ENCODE assay signal across 8 mouse cellular contexts in the genomic region with DNA sequence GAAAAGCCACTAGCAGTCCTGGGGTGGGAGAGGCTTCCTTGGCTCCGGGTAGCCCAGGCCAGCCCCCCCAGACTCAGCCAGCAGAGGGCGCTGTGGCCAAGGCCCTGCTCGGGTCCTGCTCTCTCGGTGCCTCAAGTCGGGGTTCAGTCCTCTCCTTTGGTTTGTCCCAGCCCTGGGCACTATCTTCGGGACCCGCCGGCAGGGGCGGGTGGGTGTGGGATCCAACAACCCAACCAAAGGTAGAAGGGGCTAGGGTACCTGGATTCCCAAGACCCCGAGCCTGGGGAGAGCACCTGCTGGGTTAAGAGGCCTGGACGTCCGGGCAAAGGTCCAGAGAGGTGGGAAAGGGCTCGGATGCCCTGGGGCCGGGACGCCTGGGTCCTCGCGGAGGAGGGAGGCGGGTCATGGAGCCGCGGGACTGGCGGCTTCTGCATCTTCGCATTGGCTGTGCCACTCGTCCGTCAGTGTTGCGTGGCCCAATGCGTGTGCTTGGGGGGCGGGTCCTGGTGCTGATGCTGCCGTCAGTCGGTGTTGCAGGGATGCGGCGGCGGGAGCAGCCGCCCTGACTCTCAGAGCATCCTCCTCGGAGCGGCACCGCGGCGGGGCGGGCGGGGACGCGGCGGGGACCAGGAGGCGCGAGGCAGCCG. TPM values are rescaled to one million over a fixed set of nuclear protein-coding genes. Genes with fewer than 3 reads are reported as not detected.
DNase-seq lines count a peak whose midpoint lies in the region; ATAC-seq lines count a peak whose summit lies in the region.

A gene (plus strand): TSS at position 499 of the 647 bp plus-strand sequence.

- H3K4me3 ChIP-seq in hindbrain, embryonic 15.5 days = peak within 1 kb of the TSS; percentile 74

- peaks cover 73% of the 10 kb centered on the region for H3K4me1 ChIP-seq in hindbrain, embryonic 15.5 days (replicated peaks)

- H3K27ac ChIP-seq in hindbrain, embryonic 15.5 days (replicated peaks) = peak within 1 kb of the TSS; percentile 97

- peak; percentile 92 for ATAC-seq in hindbrain, embryonic 15.5 days (ENCODE audit: low FRiP score, low read depth)

- H3K4me2 ChIP-seq in hindbrain, embryonic 15.5 days = peak within 1 kb of the TSS; percentile 88

- H3K36me3 ChIP-seq in hindbrain, embryonic 15.5 days = no peaks in the 10 kb centered on the region

- under 1% methylated on average over 45 of the region's 46 CpGs for WGBS in hindbrain, embryonic 15.5 days

- H3K9ac ChIP-seq in hindbrain, embryonic 15.5 days = peak within 1 kb of the TSS; percentile 85

- no peaks in the 10 kb centered on the region for H3K27me3 ChIP-seq in hindbrain, embryonic 15.5 days

- no peaks in the 10 kb centered on the region for H3K9me3 ChIP-seq in hindbrain, embryonic 15.5 days

- peak; percentile 79 for DNase-seq in WW6 (ENCODE audit: low read depth, low spot score)
- DNase-seq in cerebellum, postnatal 36 days = peak; percentile 95 to 97
- peak; percentile 91 to 95 for DNase-seq in frontal cortex, postnatal 36 days (ENCODE audit: low spot score in 2 of 2)
- DNase-seq in left cerebral cortex, adult 11 months (ENCODE audit: low spot score) = peak; percentile 93
- peak; percentile 87 for DNase-seq in lung, postnatal 36 days
- peak; percentile 95 for DNase-seq in retina, postnatal 1 day
- peak; percentile 93 for DNase-seq in thymus, postnatal 4 days

RNA-seq across cellular contexts. Expression of the gene that starts here (rescaled TPM):
- polyA plus RNA-seq in hindbrain, embryonic 15.5 days (2015; fragmentation: Nextera tagmentation; extraction: Ambion mirVana) = 44.3 and 46.6 TPM in 2 replicates

Comparison
In these comparisons a context has a peak if more than half of its experiments do, and no peak if none do; other contexts are left out.
1. Peak in every context shown above with its lines: DNase-seq, ATAC-seq, H3K4me3 ChIP-seq and H3K27ac ChIP-seq.